In the genomic region with DNA sequence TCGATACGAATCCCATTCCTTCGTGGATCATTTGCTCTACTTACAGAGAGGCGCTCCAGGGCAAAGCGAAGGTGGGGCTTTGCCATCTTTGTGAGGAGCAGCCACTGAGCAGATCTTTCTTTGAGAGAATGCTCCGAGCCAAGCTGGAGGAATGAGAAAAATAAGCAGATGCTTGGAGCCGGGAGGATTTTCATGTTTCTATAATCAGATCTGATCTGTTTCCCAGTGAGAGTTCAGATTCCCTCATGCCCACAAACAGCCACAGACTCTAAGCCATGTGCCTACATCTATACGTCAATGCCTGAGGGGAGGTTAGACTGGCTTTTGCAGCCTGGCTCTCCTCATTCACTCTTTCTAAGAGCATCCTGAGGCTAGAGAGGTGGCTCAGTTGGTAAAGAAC, we compare ENCODE assay signal across 21 mouse cellular contexts. TPM values are rescaled to one million over a fixed set of nuclear protein-coding genes. Genes with fewer than 3 reads are reported as not detected.
DNase-seq lines count a peak whose midpoint lies in the region; ATAC-seq lines count a peak whose summit lies in the region.
"Had no signal": no experiment of that assay in that cellular context is flagged by ENCODE, and none has a peak within 500 bp of the region (broad histone marks: within the 10 kb centered on the region; RNA-seq: fewer than 3 reads in every experiment).

No protein-coding gene starts in this region.

- 80% methylated on average over 8 of the region's 8 CpGs for WGBS in heart, embryonic 12.5 days
- 86% methylated on average over 8 of the region's 8 CpGs for WGBS in hindbrain, embryonic 11.5 days
- WGBS in limb, embryonic 10.5 days = 91% methylated on average over 8 of the region's 8 CpGs

- H3K9me3 ChIP-seq in heart, embryonic 12.5 days (replicated peaks) = no peaks in the 10 kb centered on the region
- no peaks in the 10 kb centered on the region for H3K9me3 ChIP-seq in hindbrain, embryonic 11.5 days (ENCODE audit: control insufficient read depth, low read length)
- H3K9me3 ChIP-seq in limb, embryonic 10.5 days (replicated peaks) = no peaks in the 10 kb centered on the region
- H3K9me3 ChIP-seq: forebrain, embryonic 13.5 days; neural tube, embryonic 12.5 days; stomach, embryonic 15.5 days had no signal

- H3K4me2 ChIP-seq in heart, embryonic 12.5 days = no peak overlapping the region
- H3K4me2 ChIP-seq in hindbrain, embryonic 11.5 days (replicated peaks; ENCODE audit: low read depth, low read length) = no peak overlapping the region
- H3K4me2 ChIP-seq: forebrain, embryonic 13.5 days; neural tube, embryonic 12.5 days; stomach, embryonic 15.5 days had no signal

- DNase-seq in heart, adult 11 months = peak; percentile 81
- peak; percentile 34 for DNase-seq in right cerebral cortex, adult 18-20 months
- DNase-seq in right cerebral cortex, postnatal 14 days = no peak
- DNase-seq in layer of hippocampus, postnatal 14 days (ENCODE audit: low spot score in 2 of 2) = peak; percentile 29 to 44
- DNase-seq in adrenal gland, adult 18-20 months (ENCODE audit: low spot score in 2 of 2) = no peak
- DNase-seq in hindbrain, embryonic 11.5 days (ENCODE audit: low spot score) = no peak
- DNase-seq in limb, embryonic 10.5 days (ENCODE audit: low spot score) = no peak
- DNase-seq: cerebellum, postnatal 36 days; gastrocnemius, postnatal 10 days; heart, postnatal 14 days; kidney, adult 9 months; lung, adult 2 months; spleen, adult 18-20 months; thymus, postnatal 25 days had no signal

- H3K27ac ChIP-seq in heart, embryonic 12.5 days (ENCODE audit: poor library complexity, severe bottlenecking) = no peak overlapping the region
- H3K27ac ChIP-seq in hindbrain, embryonic 11.5 days (ENCODE audit: low read depth, low read length) = no peak overlapping the region
- H3K27ac ChIP-seq in limb, embryonic 10.5 days = no peak overlapping the region
- H3K27ac ChIP-seq: forebrain, embryonic 13.5 days; neural tube, embryonic 12.5 days; stomach, embryonic 15.5 days had no signal

- no peaks in the 10 kb centered on the region for H3K4me1 ChIP-seq in heart, embryonic 12.5 days (replicated peaks)
- no peaks in the 10 kb centered on the region for H3K4me1 ChIP-seq in hindbrain, embryonic 11.5 days (replicated peaks; ENCODE audit: control insufficient read depth, insufficient read depth, low read length)
- no peaks in the 10 kb centered on the region for H3K4me1 ChIP-seq in limb, embryonic 10.5 days
- H3K4me1 ChIP-seq: forebrain, embryonic 13.5 days; neural tube, embryonic 12.5 days; stomach, embryonic 15.5 days had no signal

- no peak for ATAC-seq in heart, embryonic 12.5 days (ENCODE audit: insufficient number of reproducible peaks, low FRiP score)
- ATAC-seq in hindbrain, embryonic 11.5 days (ENCODE audit: low FRiP score) = no peak
- ATAC-seq: forebrain, embryonic 13.5 days; hindbrain, embryonic 16.5 days had no signal

- no peaks in the 10 kb centered on the region for H3K27me3 ChIP-seq in heart, embryonic 12.5 days (replicated peaks)
- no peaks in the 10 kb centered on the region for H3K27me3 ChIP-seq in hindbrain, embryonic 11.5 days (ENCODE audit: control insufficient read depth, insufficient read depth, low read length)
- H3K27me3 ChIP-seq in limb, embryonic 10.5 days (ENCODE audit: low read depth, poor library complexity, severe bottlenecking) = no peaks in the 10 kb centered on the region
- H3K27me3 ChIP-seq: forebrain, embryonic 13.5 days; neural tube, embryonic 12.5 days; stomach, embryonic 15.5 days had no signal

- H3K4me3 ChIP-seq in heart, embryonic 12.5 days = no peak overlapping the region
- no peak overlapping the region for H3K4me3 ChIP-seq in hindbrain, embryonic 11.5 days (ENCODE audit: low read depth, low read length)
- H3K4me3 ChIP-seq in limb, embryonic 10.5 days = no peak overlapping the region
- H3K4me3 ChIP-seq: forebrain, embryonic 13.5 days; neural tube, embryonic 12.5 days; stomach, embryonic 15.5 days had no signal

- H3K9ac ChIP-seq in heart, embryonic 12.5 days = no peak overlapping the region
- H3K9ac ChIP-seq in hindbrain, embryonic 11.5 days (ENCODE audit: low read depth, low read length) = no peak overlapping the region
- H3K9ac ChIP-seq: forebrain, embryonic 13.5 days; neural tube, embryonic 12.5 days; stomach, embryonic 15.5 days had no signal

- H3K36me3 ChIP-seq in heart, embryonic 12.5 days = no peaks in the 10 kb centered on the region
- no peaks in the 10 kb centered on the region for H3K36me3 ChIP-seq in hindbrain, embryonic 11.5 days (ENCODE audit: control insufficient read depth, insufficient read depth, low read length)
- no peaks in the 10 kb centered on the region for H3K36me3 ChIP-seq in limb, embryonic 10.5 days
- H3K36me3 ChIP-seq: neural tube, embryonic 12.5 days; stomach, embryonic 15.5 days had no signal

RNA-seq across cellular contexts. Expression of a gene that starts 27.1 kb away (rescaled TPM):
- 0.12 and 0.17 TPM in 2 replicates for polyA plus RNA-seq in heart, embryonic 12.5 days (2016; fragmentation: Nextera tagmentation; extraction: Ambion mirVana)
- under 1 TPM; 0.38 to 0.65 TPM for total RNA-seq in layer of hippocampus, postnatal 14 days (2021)
- total RNA-seq in adrenal gland, adult 18-20 months (2021) = 10 to 100 TPM in 1 of 2 experiments, under 1 TPM in 1; 0.22 to 11.7 TPM
- polyA plus RNA-seq in hindbrain, embryonic 11.5 days (2014; fragmentation: Nextera tagmentation; extraction: Ambion mirVana) = 0.17 and 0.45 TPM in 2 replicates
- polyA plus RNA-seq in limb, embryonic 10.5 days (2016; fragmentation: Nextera tagmentation; extraction: Ambion mirVana) = 2.0 and 2.4 TPM in 2 replicates
- total RNA-seq: liver, adult 2 months; megakaryocyte progenitor cell, adult 5-6 weeks had no signal
- polyA plus RNA-seq: forebrain, embryonic 13.5 days; liver, adult 2 months had no signal

Comparison
In these comparisons a context has a peak if more than half of its experiments do, and no peak if none do; other contexts are left out.
1. DNase-seq: peak in heart, adult 11 months (single experiment), right cerebral cortex, adult 18-20 months (single experiment) and layer of hippocampus, postnatal 14 days (2 of 2); none in right cerebral cortex, postnatal 14 days (single experiment), adrenal gland, adult 18-20 months (0 of 2), hindbrain, embryonic 11.5 days (single experiment) and limb, embryonic 10.5 days (single experiment).